Mouse (Mus musculus) brown adipose tissue, adult 24 weeks (tissue): ENCODE measurements around the gene Lnx2. TPM values are rescaled to one million over a fixed set of nuclear protein-coding genes. Genes with fewer than 3 reads are reported as not detected.

Source experiments
- H3K27ac ChIP-seq: fragments of 200-500 bp; replicated peaks from 2 replicates; pipeline ENCODE4 v1.5.1; 2012; ENCODE audit warnings: low read depth, mild to moderate bottlenecking, low read length
- H3K4me1 ChIP-seq: fragments of 200-500 bp; 2 replicates; pipeline ENCODE4 v1.6.1; 2012; ENCODE audit warnings: low read length, mixed read lengths; ENCODE audit not compliant: control insufficient read depth, insufficient read depth, insufficient read length
- H3K4me3 ChIP-seq: fragments of 200-500 bp; 2 replicates; pipeline ENCODE4 v1.5.1; 2012; ENCODE audit warnings: low read depth, mild to moderate bottlenecking, low read length, moderate library complexity; ENCODE audit not compliant: insufficient read depth
- polyA plus RNA-seq: library from polyadenylated mRNA; stranded (reverse); fragments of >200 nt; gene quantifications from 2 replicates; pipeline ENCODE4 v1.2.4, GENCODE M21; 2012; ENCODE audit not compliant: missing spikeins, insufficient read depth, insufficient read length

Lnx2 gene
- polyA plus RNA-seq = 6.6 and 7.0 TPM in 2 replicates

GRCm38 (mm10) chr5:147076026-147076798, at the start of gene Lnx2:
Gene Lnx2, minus strand, starts transcription at chr5:147076586.
- H3K4me1 ChIP-seq = peaks cover 26% of the 10 kb centered on the region
- H3K27ac ChIP-seq = peak within 1 kb of the TSS; percentile 91
- H3K4me3 ChIP-seq = peak within 1 kb of the TSS; percentile 78

GRCm38 (mm10) chr5:147125542-147126185, 49.3 kb upstream of the Lnx2 start:
- Histone ChIP-seq H3K27ac (no peak overlapping the region), H3K4me1 (no peaks in the 10 kb centered on the region)

DNA sequence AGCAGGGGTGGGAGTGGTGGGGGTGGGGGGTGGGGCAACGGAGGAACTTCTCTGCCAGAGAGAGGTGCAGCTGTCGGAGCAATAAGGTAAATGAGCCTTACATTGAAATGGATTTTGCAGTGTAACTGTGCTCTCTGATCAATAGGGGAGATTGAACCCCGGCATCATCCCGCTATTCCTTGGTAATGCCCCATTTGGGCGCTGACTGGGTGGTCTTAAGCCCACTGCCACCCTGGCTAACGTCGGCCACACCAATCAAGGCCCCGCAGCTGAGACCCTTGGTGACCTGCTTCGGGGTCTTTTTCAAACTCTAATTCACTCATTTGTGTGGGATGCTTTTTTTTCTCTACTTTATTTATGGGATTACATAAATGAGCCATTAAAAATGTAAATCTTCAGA, 48.4 kb upstream of the Lnx2 start:
- H3K27ac ChIP-seq = no peak overlapping the region
- no peak overlapping the region for H3K4me3 ChIP-seq
- H3K4me1 ChIP-seq = no peaks in the 10 kb centered on the region

More at GRCm38 (mm10) chr5:147125542-147126185, 49.3 kb upstream of the Lnx2 start:
- H3K4me3 ChIP-seq = no peak overlapping the region

DNA sequence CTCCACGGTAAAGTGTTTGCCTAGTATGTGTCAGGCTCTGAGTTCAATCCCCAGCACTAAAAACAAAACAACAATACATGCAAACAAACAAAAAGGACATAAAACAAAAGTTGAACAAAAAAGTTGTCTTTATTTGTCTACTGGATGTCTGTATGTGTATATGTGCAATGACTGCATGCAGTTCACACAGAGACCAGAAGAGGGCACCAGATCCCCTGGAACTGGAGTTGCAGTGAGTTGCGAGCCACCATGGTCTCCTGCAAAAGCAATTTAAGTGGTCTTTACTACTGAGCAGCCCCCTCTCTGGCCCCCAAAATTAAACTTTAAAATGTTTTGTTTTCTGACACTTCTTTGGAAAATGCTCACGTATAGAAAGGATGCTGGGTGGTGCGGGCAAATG, 44.8 kb upstream of the Lnx2 start:
- no peak overlapping the region for H3K4me3 ChIP-seq
- H3K27ac ChIP-seq = no peak overlapping the region
- H3K4me1 ChIP-seq = no peaks in the 10 kb centered on the region

DNA sequence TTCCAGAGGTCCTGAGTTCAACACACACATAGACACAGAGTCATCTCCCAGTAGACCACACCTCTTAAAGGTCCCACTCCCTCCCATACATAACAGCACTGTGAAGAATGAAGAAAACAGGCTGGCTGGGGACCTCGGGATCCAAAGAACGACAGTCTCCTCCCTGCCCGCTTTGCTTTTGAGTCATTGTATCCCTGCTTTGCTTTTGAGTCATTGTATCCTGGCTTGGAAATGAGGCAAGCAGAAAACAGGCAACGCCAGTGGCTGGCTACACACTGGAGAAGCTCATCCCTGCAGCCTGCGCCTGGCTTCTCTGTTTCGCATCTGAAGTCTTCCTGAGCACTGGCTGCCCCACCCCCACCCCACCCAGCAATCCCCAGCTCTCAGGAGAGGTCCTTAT, 40.6 kb upstream of the Lnx2 start:
- Histone ChIP-seq H3K4me3 (no peak overlapping the region), H3K4me1 (no peaks in the 10 kb centered on the region), H3K27ac (no peak overlapping the region)

DNA sequence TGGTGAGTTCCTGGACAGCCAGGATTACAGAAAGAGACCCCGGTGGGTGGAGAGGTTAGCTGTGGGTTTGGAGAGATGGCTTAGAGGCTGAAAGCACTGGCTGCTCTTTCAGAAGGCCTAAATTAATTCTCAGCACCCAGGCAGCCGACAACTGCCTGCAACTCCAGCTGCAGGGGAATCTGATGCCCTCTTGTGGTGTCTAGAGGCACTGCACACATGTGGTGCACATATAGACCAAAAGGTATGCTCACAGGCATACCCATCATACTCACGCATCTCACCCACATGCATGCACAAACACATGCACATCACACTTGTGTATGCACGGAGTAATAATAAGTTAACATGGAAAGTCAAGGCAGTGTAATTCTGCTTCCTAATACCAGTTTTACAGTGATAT, 39.2 kb upstream of the Lnx2 start:
- H3K27ac ChIP-seq = no peak overlapping the region
- no peak overlapping the region for H3K4me3 ChIP-seq
- no peaks in the 10 kb centered on the region for H3K4me1 ChIP-seq

DNA sequence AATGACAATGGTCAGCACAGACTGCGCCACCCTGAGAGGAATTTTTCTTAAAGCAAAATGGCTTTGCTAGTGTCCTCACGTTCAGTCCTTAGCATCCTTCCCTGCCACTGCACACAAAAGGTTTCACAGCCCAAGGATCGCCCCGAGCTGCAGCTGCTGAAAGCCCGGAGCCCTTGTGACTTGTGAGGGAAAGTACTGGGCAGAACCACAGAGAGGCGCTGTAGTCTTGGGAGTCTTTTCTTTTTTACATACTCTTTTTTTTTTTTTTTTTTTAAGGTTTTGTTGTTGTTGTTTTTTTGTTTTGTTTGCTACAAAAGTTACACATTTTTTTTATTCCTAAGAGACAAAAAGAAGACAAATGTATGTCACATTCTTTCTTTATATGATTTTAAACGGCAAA, 38.4 kb upstream of the Lnx2 start:
- Histone ChIP-seq H3K27ac (no peak overlapping the region), H3K4me3 (no peak overlapping the region), H3K4me1 (no peaks in the 10 kb centered on the region)

GRCm38 (mm10) chr5:147108861-147109591, 32.6 kb upstream of the Lnx2 start:
- H3K4me1 ChIP-seq = no peaks in the 10 kb centered on the region
- H3K4me3 ChIP-seq = no peak overlapping the region
- H3K27ac ChIP-seq = no peak overlapping the region

- Histone ChIP-seq H3K4me3 (no peak overlapping the region), H3K4me1 (no peaks in the 10 kb centered on the region), H3K27ac (no peak overlapping the region)
Measured at GRCm38 (mm10) chr5:147107276-147107675, 30.9 kb upstream of the Lnx2 start.

DNA sequence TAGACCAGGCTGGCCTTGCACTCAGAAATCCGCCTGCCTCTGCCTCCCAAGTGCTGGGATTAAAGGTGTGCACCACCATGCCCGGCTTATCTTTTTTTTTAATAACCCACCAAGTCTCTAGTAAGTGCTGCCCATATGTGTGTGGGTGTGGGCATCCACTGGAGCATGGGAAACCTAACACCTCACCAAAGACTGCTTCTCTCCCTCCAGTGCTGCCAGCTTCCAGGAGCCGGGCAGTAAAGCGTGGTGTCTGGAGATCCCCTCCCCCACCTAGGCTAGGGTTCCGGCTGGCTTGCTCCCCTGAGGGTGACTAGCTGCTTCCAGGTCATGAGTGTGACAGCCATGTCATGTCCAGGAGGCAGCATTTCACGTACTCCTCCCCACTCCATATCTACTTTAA, 25.9 kb upstream of the Lnx2 start:
- Histone ChIP-seq H3K4me1 (no peaks in the 10 kb centered on the region), H3K27ac (no peak overlapping the region), H3K4me3 (no peak overlapping the region)

- Histone ChIP-seq H3K4me1 (peaks cover 2% of the 10 kb centered on the region; the same call in 1 of the 2 replicates), H3K27ac (no peak overlapping the region), H3K4me3 (no peak overlapping the region)
Measured at GRCm38 (mm10) chr5:147100180-147100579, 23.8 kb upstream of the Lnx2 start.

DNA sequence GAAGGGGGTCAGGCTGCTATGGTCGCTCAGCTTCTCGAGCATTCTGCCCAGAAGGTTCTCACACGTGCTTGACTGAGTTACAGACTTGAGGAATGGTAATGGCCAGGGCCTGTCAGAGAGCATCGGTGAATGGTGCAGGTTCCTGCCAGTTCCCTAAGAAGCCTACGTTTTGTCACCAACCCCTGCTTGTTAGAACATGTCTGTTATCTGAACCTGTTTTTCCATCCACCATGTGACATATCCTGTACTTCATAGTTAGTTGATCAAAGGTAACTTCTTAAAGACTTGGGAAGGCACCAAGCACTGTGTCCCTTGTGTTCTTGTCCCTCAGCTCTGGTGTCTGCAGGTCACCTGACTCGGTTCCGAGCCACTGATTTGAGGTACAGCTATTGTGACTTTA, 22.3 kb upstream of the Lnx2 start:
- Histone ChIP-seq H3K4me3 (no peak overlapping the region), H3K4me1 (peaks cover 2% of the 10 kb centered on the region; the same call in 1 of the 2 replicates), H3K27ac (no peak overlapping the region)

DNA sequence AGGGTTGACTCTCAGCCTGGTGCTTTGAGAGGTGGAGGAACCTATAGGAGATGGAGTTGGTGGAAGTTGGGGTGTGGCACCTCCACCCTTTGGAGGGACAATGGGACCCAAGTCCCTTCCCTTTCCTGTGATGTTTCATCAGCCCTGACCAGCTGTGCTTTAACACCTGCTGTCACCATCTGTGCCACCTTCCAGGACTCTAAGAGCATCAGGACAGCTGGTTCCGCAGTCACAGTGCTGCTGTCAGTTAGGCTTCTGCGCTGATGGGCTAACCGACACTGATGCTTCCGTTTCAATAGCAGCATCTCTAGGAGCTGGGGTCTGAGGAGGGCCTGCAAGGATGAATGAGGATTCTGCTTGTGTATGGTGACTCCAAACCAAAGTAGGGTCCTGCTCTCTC, 20.2 kb upstream of the Lnx2 start:
- peaks cover 2% of the 10 kb centered on the region; the same call in 1 of the 2 replicates for H3K4me1 ChIP-seq
- H3K27ac ChIP-seq = no peak overlapping the region
- H3K4me3 ChIP-seq = no peak overlapping the region

GRCm38 (mm10) chr5:147094296-147094695, 17.9 kb upstream of the Lnx2 start:
- Histone ChIP-seq H3K4me1 (peaks cover 11% of the 10 kb centered on the region), H3K27ac (no peak overlapping the region), H3K4me3 (no peak overlapping the region)

GRCm38 (mm10) chr5:147092448-147092847, 16.1 kb upstream of the Lnx2 start:
- Histone ChIP-seq H3K4me1 (peaks cover 14% of the 10 kb centered on the region), H3K27ac (no peak overlapping the region), H3K4me3 (no peak overlapping the region)
